Comparison of ENCODE assay signal across 16 mouse cellular contexts in the genomic region with DNA sequence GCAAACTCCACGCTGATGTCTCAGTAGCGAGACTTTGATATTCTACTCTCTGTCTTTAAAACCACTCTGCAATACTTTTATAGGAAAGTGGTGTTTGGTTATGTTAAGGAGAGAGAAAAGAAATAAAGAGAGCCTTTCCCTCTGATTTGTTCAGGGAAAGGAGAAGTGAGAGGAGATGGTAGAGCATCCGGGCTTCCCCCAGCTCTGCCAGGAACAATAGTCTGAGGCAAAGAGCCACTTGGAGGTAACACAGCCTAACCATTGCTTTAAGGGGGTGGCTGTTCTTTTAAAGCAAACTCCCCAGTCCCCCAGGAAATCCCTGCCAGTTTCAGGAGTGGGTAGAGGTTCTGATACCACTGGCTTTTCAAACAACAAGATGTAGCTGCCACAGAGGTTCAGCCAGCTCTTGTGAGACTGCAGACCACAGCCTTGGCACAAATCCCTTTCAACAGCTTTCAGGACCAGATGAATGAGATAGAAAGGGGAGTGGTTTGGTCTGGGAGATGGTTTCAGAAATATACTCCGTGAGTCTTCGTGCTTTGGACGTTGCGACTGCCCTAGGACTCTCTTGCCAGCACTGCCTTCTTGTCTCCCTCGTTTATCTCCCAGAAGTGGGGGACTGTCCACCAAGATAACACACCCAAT. TPM values are rescaled to one million over a fixed set of nuclear protein-coding genes. Genes with fewer than 3 reads are reported as not detected.
DNase-seq lines count a peak whose midpoint lies in the region; ATAC-seq and TF ChIP-seq lines count a peak whose summit lies in the region.
"Had no signal": no experiment of that assay in that cellular context is flagged by ENCODE, and none has a peak within 500 bp of the region (broad histone marks: within the 10 kb centered on the region; RNA-seq: fewer than 3 reads in every experiment).

No protein-coding gene starts in this region.

- no peak overlapping the region for H3K4me2 ChIP-seq in embryonic facial prominence, embryonic 13.5 days
- no peak overlapping the region for H3K4me2 ChIP-seq in heart, postnatal 0 days (ENCODE audit: low read depth, low read length)
- H3K4me2 ChIP-seq: hindbrain, embryonic 15.5 days; limb, embryonic 13.5 days had no signal

- 0 out of 2 replicates have a peak overlapping the region, but pooled peaks have one; percentile 35 for H3K27ac ChIP-seq in embryonic facial prominence, embryonic 13.5 days
- H3K27ac ChIP-seq in embryonic facial prominence, embryonic 10.5 days (replicated peaks), result no peak overlapping the region
- H3K27ac ChIP-seq in heart, postnatal 0 days (ENCODE audit: low read depth), result peak overlapping the region; percentile 47
- H3K27ac ChIP-seq: hindbrain, embryonic 15.5 days; limb, embryonic 13.5 days had no signal

- no peak for DNase-seq in embryonic facial prominence, embryonic 10.5 days (ENCODE audit: low spot score)
- DNase-seq in heart, postnatal 0 days (ENCODE audit: low spot score), result no peak
- no peak for DNase-seq in heart, postnatal 4 days
- DNase-seq in 3T3-L1 (ENCODE audit: low read depth, low spot score), result peak; percentile 76
- no peak for DNase-seq in kidney, postnatal 10 days
- no peak for DNase-seq in right cerebral cortex, adult 18-20 months
- DNase-seq: adrenal gland, postnatal 14 days; B cell, adult 2 months; cerebellum, postnatal 36 days; forebrain, postnatal 0 days; gastrocnemius, postnatal 36 days; kidney, adult 8-10 months had no signal

- TF ChIP-seq EP300 in heart, postnatal 0 days (IDR thresholded peaks at IDR 0.05; ENCODE audit: low read depth), result no peak

- H3K27me3 ChIP-seq in embryonic facial prominence, embryonic 13.5 days, result peaks cover 4% of the 10 kb centered on the region
- peaks cover 11% of the 10 kb centered on the region for H3K27me3 ChIP-seq in embryonic facial prominence, embryonic 10.5 days (replicated peaks; ENCODE audit: low read depth, poor library complexity, severe bottlenecking)
- no peaks in the 10 kb centered on the region for H3K27me3 ChIP-seq in heart, postnatal 0 days (ENCODE audit: control insufficient read depth, insufficient read depth, low read length)
- H3K27me3 ChIP-seq: hindbrain, embryonic 15.5 days had no signal

- no peaks in the 10 kb centered on the region for H3K36me3 ChIP-seq in embryonic facial prominence, embryonic 13.5 days
- H3K36me3 ChIP-seq in embryonic facial prominence, embryonic 10.5 days (replicated peaks), result no peaks in the 10 kb centered on the region
- no peaks in the 10 kb centered on the region for H3K36me3 ChIP-seq in heart, postnatal 0 days (replicated peaks; ENCODE audit: control insufficient read depth, insufficient read depth, low read length)
- H3K36me3 ChIP-seq: hindbrain, embryonic 15.5 days; limb, embryonic 13.5 days had no signal

- H3K9ac ChIP-seq in embryonic facial prominence, embryonic 13.5 days, result no peak overlapping the region
- 0 out of 2 replicates have a peak overlapping the region, but pooled peaks have one; percentile 33 for H3K9ac ChIP-seq in heart, postnatal 0 days (replicated peaks; ENCODE audit: low read depth, low read length)
- H3K9ac ChIP-seq: forebrain, postnatal 0 days; hindbrain, embryonic 15.5 days; limb, embryonic 13.5 days had no signal

- no peak for ATAC-seq in embryonic facial prominence, embryonic 13.5 days (ENCODE audit: insufficient number of reproducible peaks, insufficient read depth, low FRiP score, low TSS enrichment, low read depth)
- ATAC-seq in heart, postnatal 0 days (ENCODE audit: insufficient read depth, low read depth), result no peak
- peak; percentile 65 for ATAC-seq in granulocyte monocyte progenitor cell, adult 5-6 weeks (replicated peaks; ENCODE audit: poor library complexity, severe bottlenecking)
- ATAC-seq: forebrain, postnatal 0 days had no signal

- WGBS in embryonic facial prominence, embryonic 13.5 days, result 78% methylated on average over 8 of the region's 8 CpGs
- 87% methylated on average over 8 of the region's 8 CpGs for WGBS in embryonic facial prominence, embryonic 10.5 days
- WGBS in heart, postnatal 0 days, result 42% methylated on average over 8 of the region's 8 CpGs

- TF ChIP-seq CTCF in heart, postnatal 0 days (IDR thresholded peaks at IDR 0.05; ENCODE audit: low read depth), result no peak

- H3K4me3 ChIP-seq in embryonic facial prominence, embryonic 13.5 days, result no peak overlapping the region
- H3K4me3 ChIP-seq in embryonic facial prominence, embryonic 10.5 days, result no peak overlapping the region
- no peak overlapping the region for H3K4me3 ChIP-seq in heart, postnatal 0 days (ENCODE audit: low read depth, low read length)
- H3K4me3 ChIP-seq: hindbrain, embryonic 15.5 days; limb, embryonic 13.5 days had no signal

- no peaks in the 10 kb centered on the region for H3K9me3 ChIP-seq in embryonic facial prominence, embryonic 13.5 days
- no peaks in the 10 kb centered on the region for H3K9me3 ChIP-seq in embryonic facial prominence, embryonic 10.5 days
- H3K9me3 ChIP-seq in heart, postnatal 0 days (replicated peaks; ENCODE audit: control insufficient read depth, low read length), result no peaks in the 10 kb centered on the region
- H3K9me3 ChIP-seq: hindbrain, embryonic 15.5 days; limb, embryonic 13.5 days had no signal

- peaks cover 6% of the 10 kb centered on the region; the same call in 1 of the 2 replicates for H3K4me1 ChIP-seq in embryonic facial prominence, embryonic 13.5 days
- peaks cover 20% of the 10 kb centered on the region for H3K4me1 ChIP-seq in embryonic facial prominence, embryonic 10.5 days
- H3K4me1 ChIP-seq in heart, postnatal 0 days (ENCODE audit: control insufficient read depth, insufficient read depth), result peaks cover 10% of the 10 kb centered on the region; the same call in 1 of the 2 replicates
- H3K4me1 ChIP-seq: hindbrain, embryonic 15.5 days had no signal

RNA-seq across cellular contexts. Expression of gene Ergic1, which starts 16.8 kb away (rescaled TPM):
- polyA plus RNA-seq in embryonic facial prominence, embryonic 13.5 days (2015; fragmentation: Nextera tagmentation; extraction: Ambion mirVana), result 120 and 121 TPM in 2 replicates
- polyA plus RNA-seq in embryonic facial prominence, embryonic 10.5 days (2016; fragmentation: Nextera tagmentation; extraction: Ambion mirVana), result 107 and 109 TPM in 2 replicates
- total RNA-seq in heart, postnatal 0 days (2014; rRNA removed; ENCODE audit: low replicate concordance), result 148 and 152 TPM in 2 replicates
- polyA plus RNA-seq in heart, postnatal 0 days (2015; fragmentation: Nextera tagmentation; extraction: Ambion mirVana), result 50.8 and 53.3 TPM in 2 replicates
- 100 to 1,000 TPM; 109 to 115 TPM for total RNA-seq in heart, postnatal 4 days (2021)
- total RNA-seq in granulocyte monocyte progenitor cell, adult 5-6 weeks (2014; fragmentation: Nextera tagmentation), result 88.4 and 89.5 TPM in 2 replicates
- 51.5 and 52.4 TPM in 2 replicates for total RNA-seq in granulocyte monocyte progenitor cell, adult 5-6 weeks (2017)

RNA-seq across cellular contexts. Expression of gene Dusp1, which starts 17.5 kb away (rescaled TPM):
- polyA plus RNA-seq in embryonic facial prominence, embryonic 13.5 days (2015; fragmentation: Nextera tagmentation; extraction: Ambion mirVana), result 13.2 and 15.4 TPM in 2 replicates
- 22.5 and 23.3 TPM in 2 replicates for polyA plus RNA-seq in embryonic facial prominence, embryonic 10.5 days (2016; fragmentation: Nextera tagmentation; extraction: Ambion mirVana)
- total RNA-seq in heart, postnatal 0 days (2014; rRNA removed; ENCODE audit: low replicate concordance), result 105 and 114 TPM in 2 replicates
- 23.1 and 24.0 TPM in 2 replicates for polyA plus RNA-seq in heart, postnatal 0 days (2015; fragmentation: Nextera tagmentation; extraction: Ambion mirVana)
- 10 to 100 TPM; 66.9 to 69.5 TPM for total RNA-seq in heart, postnatal 4 days (2021)
- 20.4 and 21.3 TPM in 2 replicates for total RNA-seq in granulocyte monocyte progenitor cell, adult 5-6 weeks (2014; fragmentation: Nextera tagmentation)
- total RNA-seq in granulocyte monocyte progenitor cell, adult 5-6 weeks (2017), result 34.3 and 43.2 TPM in 2 replicates
